Mouse (Mus musculus) intestine, postnatal 0 days (tissue): ENCODE results near the gene Adcy6. TPM values are rescaled to one million over a fixed set of nuclear protein-coding genes. Genes with fewer than 3 reads are reported as not detected.
A peak's percentile ranks its signal among the peaks of the same experiment; 100 is the strongest.

Source experiments
- ATAC-seq: fragments of 200-750 bp; cut with Nextera tagmentation; 2 replicates; pipeline ENCODE4 v1.8.0; 2017; ENCODE audit warnings: mild to moderate bottlenecking, moderate TSS enrichment, moderate library complexity
- H3K27ac ChIP-seq: fragments of 300-500 bp; sonication (generic); 2 replicates; pipeline ENCODE4 v1.5.1; 2014; ENCODE audit warnings: mild to moderate bottlenecking, low read depth, low read length, moderate library complexity
- H3K27me3 ChIP-seq: fragments of 300-500 bp; sonication (generic); replicated peaks from 2 replicates; pipeline ENCODE4 v1.6.1; 2014; ENCODE audit warnings: low read length, mixed read lengths; ENCODE audit not compliant: control insufficient read depth, insufficient read depth
- H3K36me3 ChIP-seq: fragments of 300-500 bp; sonication (generic); 2 replicates; pipeline ENCODE4 v1.6.1; 2014; ENCODE audit warnings: mild to moderate bottlenecking, moderate library complexity; ENCODE audit not compliant: control insufficient read depth, insufficient read depth
- H3K4me1 ChIP-seq: fragments of 300-500 bp; sonication (generic); replicated peaks from 2 replicates; pipeline ENCODE4 v1.6.1; 2014; ENCODE audit warnings: antibody characterized with exemption, low read length, mixed read lengths; ENCODE audit not compliant: control insufficient read depth, insufficient read depth
- H3K4me2 ChIP-seq: fragments of 300-500 bp; sonication (generic); replicated peaks from 2 replicates; pipeline ENCODE4 v1.6.1; 2014; ENCODE audit warnings: low read depth, mild to moderate bottlenecking, moderate library complexity
- H3K4me3 ChIP-seq: fragments of 300-500 bp; sonication (generic); 2 replicates; pipeline ENCODE4 v1.5.1; 2014; ENCODE audit warnings: low read depth, low read length
- H3K9ac ChIP-seq: fragments of 300-500 bp; sonication (generic); 2 replicates; pipeline ENCODE4 v1.6.1; 2014; ENCODE audit warnings: mild to moderate bottlenecking, low read depth, low read length
- H3K9me3 ChIP-seq: fragments of 300-500 bp; sonication (generic); 2 replicates; pipeline ENCODE4 v1.6.1; 2016; ENCODE audit warnings: mixed run types; ENCODE audit not compliant: control insufficient read depth
- CTCF ChIP-seq: sonication (generic); IDR thresholded peaks from 2 replicates; pipeline ENCODE4 v1.5.1; 2016; ENCODE audit warnings: low read depth, mild to moderate bottlenecking, control low read depth, antibody characterized with exemption, moderate library complexity
- WGBS: fragments of 180-500 bp; shearing (Covaris S2); extraction: QIAGEN DNeasy Blood & Tissue Kit; methylation state at CpG from one replicate; pipeline ENCODE4 v1.1.7; 2014; 5-methylcytosine and 5-hydroxymethylcytosine counted together
- polyA plus RNA-seq: library from polyadenylated mRNA; unstranded; fragments of >200 nt; fragmentation: Nextera tagmentation; extraction: Ambion mirVana; gene quantifications from 2 replicates; pipeline ENCODE4 v1.2.1, GENCODE M21; 2015

The Adcy6 gene
- polyA plus RNA-seq, 1 experiment from 2014 or later: 10.6 TPM

GRCm38 (mm10) chr15:98635291-98635841 lies 25.5 kb upstream of the Adcy6 start:
- Histone ChIP-seq H3K27ac (no peak overlapping the region; the same call in 1 of the 2 replicates), H3K27me3 (peaks cover 28% of the 10 kb centered on the region; the same call in 1 of the 2 replicates), H3K9ac (0 out of 2 replicates have a peak overlapping the region, but pooled peaks have one; percentile 70), H3K9me3 (no peaks in the 10 kb centered on the region), H3K36me3 (0 out of 2 replicates have a peak, but pooled peaks cover 4% of the 10 kb centered on the region), H3K4me3 (peak overlapping the region; percentile 81), H3K4me1 (0 out of 2 replicates have a peak, but pooled peaks cover 4% of the 10 kb centered on the region), H3K4me2 (peak overlapping the region; percentile 99)
- no peak for ATAC-seq
- TF ChIP-seq CTCF: 0 out of 2 replicates have a peak, but pooled peaks have one; percentile 13
- WGBS: 18% methylated on average over 21 of the region's 21 CpGs

- ATAC-seq: peak; percentile 34
- Histone ChIP-seq H3K27ac (peak overlapping the region; percentile 57), H3K4me1 (0 out of 2 replicates have a peak, but pooled peaks cover 4% of the 10 kb centered on the region), H3K9ac (peak overlapping the region; percentile 70), H3K36me3 (no peaks in the 10 kb centered on the region), H3K4me2 (peak overlapping the region; percentile 99), H3K4me3 (peak overlapping the region; percentile 81), H3K27me3 (peaks cover 28% of the 10 kb centered on the region; the same call in 1 of the 2 replicates), H3K9me3 (no peaks in the 10 kb centered on the region)
- TF ChIP-seq CTCF: no peak
- 1% methylated on average over 65 of the region's 65 CpGs for WGBS
These were observed 24.7 kb upstream of the Adcy6 start for GRCm38 (mm10) chr15:98634541-98635081.

- Histone ChIP-seq H3K4me1 (0 out of 2 replicates have a peak, but pooled peaks cover 4% of the 10 kb centered on the region), H3K4me2 (peak overlapping the region; percentile 99), H3K9me3 (no peaks in the 10 kb centered on the region), H3K27me3 (peaks cover 28% of the 10 kb centered on the region; the same call in 1 of the 2 replicates), H3K36me3 (no peaks in the 10 kb centered on the region), H3K9ac (peak overlapping the region; percentile 70), H3K4me3 (peak overlapping the region; percentile 81), H3K27ac (0 out of 2 replicates have a peak overlapping the region, but pooled peaks have one; percentile 57)
- WGBS: 5% methylated on average over 25 of the region's 25 CpGs
- TF ChIP-seq CTCF: no peak
- ATAC-seq: no peak
These were observed 24.1 kb upstream of the Adcy6 start for GRCm38 (mm10) chr15:98633822-98634470.

GRCm38 (mm10) chr15:98632921-98633320 lies 23.0 kb upstream of the Adcy6 start:
- Histone ChIP-seq H3K27ac (no peak overlapping the region), H3K36me3 (no peaks in the 10 kb centered on the region), H3K4me3 (peak overlapping the region; percentile 39; the same call in 1 of the 2 replicates), H3K9me3 (no peaks in the 10 kb centered on the region), H3K4me1 (0 out of 2 replicates have a peak, but pooled peaks cover 4% of the 10 kb centered on the region), H3K9ac (no peak overlapping the region), H3K27me3 (peaks cover 28% of the 10 kb centered on the region; the same call in 1 of the 2 replicates), H3K4me2 (peak overlapping the region; percentile 99)
- no peak for TF ChIP-seq CTCF
- no peak for ATAC-seq
- 21% methylated on average over 4 of the region's 4 CpGs for WGBS

GRCm38 (mm10) chr15:98632107-98632744 lies 22.4 kb upstream of the Adcy6 start:
- Histone ChIP-seq H3K4me3 (peak overlapping the region; percentile 39), H3K27me3 (peaks cover 28% of the 10 kb centered on the region; the same call in 1 of the 2 replicates), H3K4me1 (0 out of 2 replicates have a peak, but pooled peaks cover 4% of the 10 kb centered on the region), H3K27ac (no peak overlapping the region), H3K36me3 (no peaks in the 10 kb centered on the region), H3K9me3 (no peaks in the 10 kb centered on the region), H3K4me2 (peak overlapping the region; percentile 99), H3K9ac (no peak overlapping the region)
- ATAC-seq: peak; percentile 46
- WGBS: under 1% methylated on average over 25 of the region's 25 CpGs
- TF ChIP-seq CTCF: no peak
